Mouse (Mus musculus) T-helper 1 cell (primary cell): ENCODE data around the gene Ap3b1.
"Not testable (repeated sequence)": the region's sequence is repeated elsewhere in the genome, so short reads cannot be mapped to it uniquely, and the experiment has no call there.

ENCODE experiments used
- in situ Hi-C: fragments of 300-600 bp; cut with MboI, MseI; formaldehyde crosslinking; loops from one replicate; pipeline ENCODE4 v1.15.1; 2025; ENCODE audit warnings: high pct_unique_total_duplicates

Ap3b1 gene

GRCm38 (mm10) chr13:94358401-94359265 is at the start of gene Ap3b1:
Ap3b1 (plus strand) TSS chr13:94358960.
- in situ Hi-C loops = no loop called here

- in situ Hi-C loops = not testable (repeated sequence)
These were observed 45.9 kb upstream of the Ap3b1 start for GRCm38 (mm10) chr13:94312812-94313211.

DNA sequence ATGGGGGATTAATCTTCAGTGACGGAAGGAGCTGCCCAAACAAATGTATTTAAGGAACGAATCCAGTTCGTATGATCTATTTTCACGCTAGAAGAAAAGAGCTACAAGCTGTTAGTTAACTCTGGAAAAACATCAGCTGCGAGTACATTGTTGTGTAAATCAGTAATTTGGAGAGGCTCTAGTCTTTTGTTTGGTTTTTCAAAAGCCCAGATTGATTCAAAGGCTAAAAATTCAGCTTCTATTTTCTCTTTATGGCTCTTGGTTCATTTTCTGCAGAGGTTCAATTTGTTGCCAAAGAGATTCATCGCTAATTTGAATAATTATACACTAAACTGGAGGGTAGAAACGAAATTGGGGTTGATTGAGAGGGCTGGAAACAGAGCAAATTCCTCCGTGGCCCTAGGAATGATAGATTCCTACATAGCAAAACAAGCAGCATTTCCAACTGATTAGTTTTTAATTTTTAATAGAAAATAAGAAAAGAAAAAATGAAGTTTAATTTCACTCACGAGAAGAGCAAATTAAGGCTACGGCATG is 41.7 kb upstream of the Ap3b1 start:
- in situ Hi-C loops = no loop called here

- in situ Hi-C loops = no loop called here
These were observed 37.5 kb upstream of the Ap3b1 start for GRCm38 (mm10) chr13:94321094-94321792.

DNA sequence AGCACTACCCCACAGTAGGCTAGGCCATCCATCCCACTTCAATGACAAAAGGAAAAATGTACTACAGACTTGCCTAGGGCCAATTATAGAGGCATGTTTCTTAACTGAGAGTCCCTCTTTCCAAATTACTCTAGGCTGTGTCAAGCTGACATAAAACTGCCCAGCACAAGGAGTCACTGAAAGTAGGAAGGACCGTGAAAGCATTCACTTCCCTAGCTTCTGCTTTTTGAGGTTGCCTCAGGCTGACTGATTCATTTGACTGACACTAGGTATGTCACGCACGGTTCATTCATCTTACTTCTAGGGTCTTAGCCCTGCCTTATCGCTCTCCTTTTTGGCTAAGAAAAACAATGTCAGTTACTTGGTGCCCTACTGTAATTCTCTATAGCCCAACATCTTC is 36.3 kb upstream of the Ap3b1 start:
- in situ Hi-C loops = no loop called here

DNA sequence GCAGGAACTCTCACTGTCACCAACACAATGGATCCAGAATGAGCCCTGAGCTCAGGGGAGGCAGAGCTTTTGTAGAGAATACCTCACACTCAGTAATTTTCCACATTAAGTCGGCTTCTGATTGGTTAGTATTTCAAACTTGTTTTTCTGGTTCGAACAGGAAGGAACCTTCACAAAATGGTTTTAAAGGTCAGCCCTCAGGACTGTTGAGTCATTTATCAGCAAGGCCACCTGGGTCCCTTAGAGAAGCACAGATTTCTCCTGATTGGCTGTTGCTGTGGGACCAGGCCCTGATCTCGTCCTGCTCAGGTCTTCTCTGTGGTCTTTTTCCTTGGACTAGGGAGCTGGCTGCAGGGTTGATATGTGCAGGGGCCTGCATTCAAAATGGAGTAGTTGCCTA is 30.7 kb upstream of the Ap3b1 start:
- in situ Hi-C loops = no loop called here

DNA sequence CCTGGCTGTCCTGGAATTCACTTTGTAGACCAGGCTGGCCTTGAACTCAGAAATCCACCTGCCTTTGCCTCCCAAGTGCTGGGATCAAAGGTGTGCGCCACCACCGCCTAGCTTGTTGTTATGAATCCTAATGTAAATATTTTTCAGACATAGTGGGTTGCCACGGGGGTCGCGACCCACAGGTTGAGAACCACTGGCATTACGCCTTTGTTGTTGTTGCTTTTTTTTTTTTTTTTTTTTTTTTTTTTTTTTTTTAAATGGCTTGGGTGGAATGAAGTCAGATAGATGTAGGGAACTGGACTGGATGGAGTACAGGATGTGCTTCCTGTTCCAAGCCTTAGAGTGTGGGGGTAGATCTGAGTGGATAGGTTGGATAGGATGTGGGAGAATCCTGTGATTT is 29.8 kb upstream of the Ap3b1 start:
- in situ Hi-C loops = not testable (repeated sequence)

DNA sequence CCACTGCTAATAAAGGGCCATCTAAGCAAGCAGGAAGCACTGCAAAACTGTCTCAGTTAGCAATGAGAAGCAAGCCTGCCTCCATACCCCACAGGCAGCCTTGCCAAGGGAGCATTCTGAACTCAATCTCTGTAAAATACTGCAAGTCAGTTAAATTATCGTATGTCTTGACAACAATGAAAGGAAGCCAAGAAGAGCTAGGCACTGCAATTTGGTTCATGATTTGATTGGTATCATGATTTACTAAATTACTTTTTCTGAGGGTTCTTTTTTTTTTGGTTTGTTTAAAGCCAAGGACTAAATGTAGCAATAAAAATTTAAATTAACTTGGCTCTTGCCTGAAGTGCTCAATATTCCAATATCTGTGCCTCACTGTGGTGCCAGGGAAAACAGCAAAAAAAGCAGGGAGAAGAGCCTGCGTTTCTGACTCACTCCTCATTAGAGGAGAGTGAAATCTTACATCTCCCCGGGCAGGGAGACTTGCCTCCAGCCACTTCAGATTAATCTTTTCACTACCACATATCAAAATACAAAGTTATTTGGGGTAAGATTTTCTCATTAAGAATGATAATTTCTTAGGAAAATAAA is 28.3 kb upstream of the Ap3b1 start:
- in situ Hi-C loops = no loop called here

GRCm38 (mm10) chr13:94338357-94338756 is 20.4 kb upstream of the Ap3b1 start:
- in situ Hi-C loops = no loop called here

DNA sequence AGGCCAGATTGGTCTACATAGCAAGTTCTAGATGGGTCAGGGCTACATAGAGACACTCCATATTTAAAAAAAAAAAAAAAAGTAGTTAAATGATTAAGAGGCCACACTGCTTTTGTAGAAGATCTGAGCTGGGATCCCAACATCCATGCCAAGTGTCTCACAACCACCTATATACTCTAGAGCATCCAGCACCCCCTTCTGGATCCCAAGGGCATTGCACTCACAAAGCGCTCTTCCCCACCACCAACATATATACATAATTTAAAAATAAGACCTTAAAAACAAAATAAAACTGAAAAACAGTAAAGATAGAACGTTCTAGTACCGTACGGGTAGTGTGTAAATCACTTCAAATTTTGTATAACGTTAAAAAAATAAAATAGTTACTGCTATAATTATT is 15.6 kb upstream of the Ap3b1 start:
- in situ Hi-C loops = no loop called here

DNA sequence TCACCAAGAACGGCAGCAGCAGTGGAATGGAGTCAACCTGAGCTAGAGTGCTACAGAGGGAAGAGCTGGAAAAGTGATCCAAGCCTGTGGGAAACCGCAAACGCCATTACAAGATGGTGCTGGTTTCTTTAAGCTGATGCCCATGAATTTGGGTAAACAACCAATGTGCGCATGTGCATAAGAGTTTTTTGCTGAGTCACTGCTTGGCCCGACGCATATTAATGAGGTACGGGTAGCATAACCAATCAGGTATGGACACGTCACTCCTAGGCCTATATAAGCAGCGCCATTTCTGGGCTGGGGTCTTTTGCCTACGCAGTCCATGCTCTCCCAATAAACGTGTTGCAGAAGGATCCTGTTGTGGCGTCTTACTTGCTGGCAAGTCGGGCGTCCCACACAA is 14.2 kb upstream of the Ap3b1 start:
- in situ Hi-C loops = not testable (repeated sequence)

DNA sequence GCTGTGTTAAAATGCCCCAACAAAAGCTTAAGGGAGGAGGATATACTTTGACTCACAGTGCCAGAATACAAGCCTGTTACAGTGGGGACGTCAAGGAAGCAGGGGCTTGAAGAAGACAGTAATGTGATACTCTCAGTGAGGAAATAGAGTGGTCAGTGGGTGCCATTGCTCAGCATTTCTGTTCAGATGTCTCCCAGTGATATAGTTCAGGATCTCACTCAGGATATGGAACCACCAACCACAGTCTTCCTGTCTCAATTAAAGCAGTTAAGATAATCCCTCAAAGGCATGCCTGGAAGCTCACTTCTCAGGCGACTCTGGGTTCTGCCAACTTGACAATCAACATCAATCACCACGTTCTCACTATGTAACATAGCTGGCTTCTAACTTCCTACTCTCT is 4.2 kb upstream of the Ap3b1 start:
- in situ Hi-C loops = no loop called here

- in situ Hi-C loops = no loop called here
These were observed 709 bp upstream of the Ap3b1 start for GRCm38 (mm10) chr13:94358101-94358400.

DNA sequence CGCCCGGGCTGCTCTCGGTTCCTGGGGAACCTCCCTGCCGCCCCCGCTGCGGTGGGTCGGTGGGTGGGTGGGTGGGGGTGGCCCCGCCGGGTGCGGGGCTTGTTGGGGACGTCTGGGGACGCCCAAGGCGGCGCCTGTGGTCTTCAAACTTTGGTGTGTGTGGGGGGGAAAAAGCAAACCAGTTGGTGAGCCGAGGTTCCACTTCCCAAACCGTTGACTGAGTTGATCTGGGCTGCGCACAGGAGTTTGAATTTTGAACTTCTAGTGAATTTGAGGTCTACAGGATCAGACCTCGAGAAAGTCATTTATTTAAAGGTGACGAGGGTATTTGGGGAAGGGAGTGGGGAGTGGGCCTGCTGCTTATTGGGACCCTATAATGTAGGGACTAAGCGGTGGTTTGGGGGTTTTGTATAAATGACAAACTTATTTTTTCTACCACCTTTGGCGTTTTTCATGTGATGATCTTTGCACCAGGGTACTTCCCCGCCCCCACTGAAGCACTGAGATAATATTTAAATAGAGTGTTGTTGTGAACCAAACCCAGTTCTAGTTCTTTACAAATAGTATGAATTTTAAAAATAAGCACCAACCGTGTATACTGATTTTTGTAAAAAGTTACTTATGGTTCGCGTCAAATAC is 641 bp downstream of the Ap3b1 start:
- in situ Hi-C loops = no loop called here

DNA sequence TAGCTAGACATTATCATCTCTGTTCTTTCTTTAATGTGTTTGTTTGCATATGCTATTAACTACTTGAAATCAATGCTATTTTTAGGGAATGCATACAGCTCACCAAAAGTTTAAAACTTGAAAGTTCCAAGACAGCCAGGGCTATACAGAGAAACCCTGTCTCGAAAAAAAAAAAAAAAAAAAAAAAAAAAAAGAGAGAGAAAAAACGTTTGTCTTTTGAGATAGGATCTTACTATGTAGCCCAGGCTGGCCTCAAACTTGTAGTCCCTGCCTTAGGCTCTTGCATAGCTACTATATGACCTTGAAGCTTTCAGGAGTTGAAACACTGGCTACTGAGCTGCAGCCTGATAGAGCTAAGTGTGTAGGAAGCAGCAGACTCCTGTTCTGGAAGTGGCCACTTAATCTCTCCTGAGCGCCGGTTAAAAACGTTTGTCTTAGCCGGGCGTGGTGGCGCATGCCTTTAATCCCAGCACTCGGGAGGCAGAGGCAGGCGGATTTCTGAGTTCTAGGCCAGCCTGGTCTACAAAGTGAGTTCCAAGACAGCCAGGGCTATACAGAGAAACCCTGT is 2.3 kb downstream of the Ap3b1 start:
- in situ Hi-C loops = not testable (repeated sequence)

GRCm38 (mm10) chr13:94364336-94364735 is 5.6 kb downstream of the Ap3b1 start:
- in situ Hi-C loops = no loop called here

DNA sequence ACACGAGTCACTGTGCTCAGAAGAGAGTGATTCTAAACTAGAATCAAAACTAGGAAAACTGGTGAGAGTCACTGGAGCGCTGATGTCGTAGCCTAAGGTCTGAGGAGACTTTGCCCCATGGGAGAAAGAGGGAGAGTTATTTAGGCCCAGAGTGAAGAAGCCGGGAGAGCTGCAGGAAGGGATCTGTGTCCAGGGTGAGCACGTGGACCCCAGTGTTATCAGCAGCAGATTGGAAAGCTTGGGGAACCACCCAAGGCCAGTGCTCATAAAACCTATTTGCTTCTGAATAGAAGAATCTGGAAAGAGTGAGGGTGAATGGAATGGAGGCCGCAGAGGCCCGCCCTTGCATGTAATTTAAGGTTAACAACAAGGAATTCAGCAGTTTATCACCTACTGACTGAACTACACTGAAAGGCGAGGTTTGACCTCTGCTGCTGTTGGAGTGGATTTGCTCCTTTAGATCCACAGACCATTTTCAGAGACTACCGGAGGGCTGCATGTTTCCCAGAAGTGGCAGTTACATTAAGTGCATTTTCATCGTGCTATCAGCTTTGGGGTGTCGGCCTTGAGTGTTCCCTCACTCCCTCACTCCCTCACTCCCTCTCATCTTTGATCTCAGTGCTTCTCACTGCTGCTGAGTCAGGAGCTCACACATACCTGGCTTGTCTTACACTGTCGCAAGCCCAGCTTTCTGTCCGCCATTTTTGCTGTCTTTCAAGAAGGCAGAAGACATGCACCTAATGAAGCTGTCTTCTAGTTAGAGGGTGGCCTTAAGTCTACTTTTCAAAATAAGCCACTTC is 6.5 kb downstream of the Ap3b1 start:
- in situ Hi-C loops = no loop called here

DNA sequence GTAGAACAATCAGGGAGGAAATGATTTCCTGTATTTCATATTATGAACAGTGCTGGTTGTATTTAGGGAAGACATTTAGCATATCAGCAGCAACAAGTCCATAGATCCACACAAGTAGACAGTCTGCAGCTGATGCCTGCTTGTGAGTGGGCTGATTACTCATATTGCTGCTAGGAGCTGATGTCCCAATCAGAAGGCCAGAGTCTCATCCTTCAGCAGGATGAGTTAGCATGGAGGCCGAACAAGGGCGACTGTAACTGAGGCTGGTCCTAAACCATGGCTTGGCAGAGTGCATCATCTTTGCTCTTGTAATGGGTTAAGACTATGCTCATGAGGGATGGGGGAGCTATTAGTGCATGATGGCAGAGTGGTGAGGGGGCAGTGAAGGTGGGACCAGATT is 9.1 kb downstream of the Ap3b1 start:
- in situ Hi-C loops = no loop called here

- in situ Hi-C loops = no loop called here
These were observed 11.8 kb downstream of the Ap3b1 start for GRCm38 (mm10) chr13:94370521-94370920.

DNA sequence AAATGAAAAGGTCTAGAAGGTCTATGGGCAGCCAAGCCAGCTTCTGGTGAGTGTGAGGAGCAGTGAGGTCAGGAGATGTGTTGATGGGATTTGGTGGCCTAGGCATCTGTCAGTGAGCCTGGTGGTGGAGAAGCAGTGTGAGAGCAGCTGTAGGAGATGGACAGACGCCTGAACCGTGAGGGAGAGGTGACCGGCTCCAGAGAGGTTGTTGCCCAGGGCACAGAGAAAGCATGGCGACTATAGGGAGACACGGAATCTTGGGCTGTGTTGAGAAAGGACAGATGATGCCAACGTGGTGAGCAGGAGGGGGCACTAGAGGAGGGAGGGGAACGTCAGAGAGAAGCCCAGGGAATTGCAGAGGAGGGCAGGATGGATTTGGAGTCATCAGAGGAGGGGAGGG is 13.3 kb downstream of the Ap3b1 start:
- in situ Hi-C loops = no loop called here

DNA sequence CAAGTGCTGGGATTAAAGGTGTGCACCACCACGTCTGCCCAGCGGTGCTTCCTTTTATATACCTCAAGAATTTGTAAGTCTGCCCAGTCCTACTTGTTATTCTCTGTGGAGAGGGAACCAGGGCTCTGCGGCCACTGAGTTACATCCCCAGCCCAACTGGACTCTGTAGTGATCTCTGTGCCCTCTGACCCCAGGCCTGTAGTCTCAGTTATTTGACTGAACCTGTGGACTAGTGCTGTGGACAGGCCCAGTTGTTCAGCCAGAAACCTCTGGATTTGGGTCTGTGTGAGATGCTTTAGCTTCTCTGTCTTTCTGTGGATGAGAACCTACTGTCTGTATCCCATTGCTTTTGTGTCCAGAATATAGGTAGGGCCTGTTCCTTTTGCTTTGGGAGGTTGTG is 15.4 kb downstream of the Ap3b1 start:
- in situ Hi-C loops = no loop called here
